Mouse (Mus musculus) frontal cortex, adult 2 months (tissue): Measurements from ENCODE around the gene Npnt. TPM values are rescaled to one million over a fixed set of nuclear protein-coding genes. Genes with fewer than 3 reads are reported as not detected.
A peak's percentile ranks its signal among the peaks of the same experiment; 100 is the strongest.

ENCODE experiments used
- DNase-seq, 2 experiments: peaks; one replicate each; pipeline ENCODE4 v3.0.0; 2022; ENCODE audit warnings: low spot score in 1 of 2; ENCODE audit errors: extremely low spot score in 1 of 2
- polyA plus RNA-seq: library from polyadenylated mRNA; depleted of rRNA; stranded (reverse); fragments of >200 nt; gene quantifications from 2 replicates; pipeline ENCODE4 v1.2.3, GENCODE M21; 2012

The Npnt gene
- polyA plus RNA-seq, 1 experiment = 11.7 TPM

- DNase-seq = no peak
These were observed 9.7 kb downstream of the Npnt start for GRCm38 (mm10) chr3:132940181-132940990.

DNA sequence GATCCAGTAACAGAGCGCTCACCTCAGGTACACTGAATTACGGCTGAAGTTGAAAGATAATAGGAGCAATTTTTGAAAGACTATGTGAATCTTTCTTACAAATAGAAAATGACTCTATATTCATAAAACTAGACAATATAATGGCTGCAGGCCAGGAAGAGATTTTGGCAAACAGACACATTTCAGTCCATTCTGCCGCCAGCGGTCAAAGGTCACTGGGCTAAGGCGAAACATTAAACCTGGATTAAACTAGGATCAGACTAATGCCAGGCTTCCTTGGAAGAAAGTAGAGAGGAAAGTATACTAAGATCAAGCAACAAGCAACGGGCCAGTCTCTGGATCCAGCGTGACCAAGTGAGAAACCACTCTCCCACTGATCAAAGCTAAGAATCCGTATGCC lies 11.1 kb downstream of the Npnt start:
- no peak for DNase-seq

- no peak for DNase-seq
These were observed 15.4 kb downstream of the Npnt start for GRCm38 (mm10) chr3:132934649-132935048.

- no peak for DNase-seq
These were observed 18.6 kb downstream of the Npnt start for GRCm38 (mm10) chr3:132931526-132931925.

GRCm38 (mm10) chr3:132929866-132930265 lies 20.2 kb downstream of the Npnt start:
- DNase-seq = no peak

- DNase-seq = no peak
These were observed 21.9 kb downstream of the Npnt start for GRCm38 (mm10) chr3:132928186-132928585.

DNA sequence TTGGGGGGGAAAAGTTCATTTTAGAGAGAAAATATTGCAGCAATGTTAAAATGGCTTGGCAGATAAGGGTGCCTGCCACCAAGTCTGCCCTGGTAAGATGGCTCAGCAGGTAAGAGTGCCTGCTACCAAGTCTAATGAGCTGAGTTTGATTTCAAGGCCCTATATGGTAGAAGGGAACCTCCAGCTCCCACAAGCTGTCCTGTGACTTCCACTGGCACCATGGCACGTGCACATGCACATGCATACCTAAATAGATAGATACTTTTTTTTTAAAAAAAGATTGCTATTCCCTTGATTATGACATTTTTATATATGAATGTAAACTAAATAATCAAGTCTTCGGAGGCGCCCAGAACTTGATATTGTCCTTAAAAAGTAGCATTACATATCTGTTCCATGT lies 30.3 kb downstream of the Npnt start:
- no peak for DNase-seq

DNA sequence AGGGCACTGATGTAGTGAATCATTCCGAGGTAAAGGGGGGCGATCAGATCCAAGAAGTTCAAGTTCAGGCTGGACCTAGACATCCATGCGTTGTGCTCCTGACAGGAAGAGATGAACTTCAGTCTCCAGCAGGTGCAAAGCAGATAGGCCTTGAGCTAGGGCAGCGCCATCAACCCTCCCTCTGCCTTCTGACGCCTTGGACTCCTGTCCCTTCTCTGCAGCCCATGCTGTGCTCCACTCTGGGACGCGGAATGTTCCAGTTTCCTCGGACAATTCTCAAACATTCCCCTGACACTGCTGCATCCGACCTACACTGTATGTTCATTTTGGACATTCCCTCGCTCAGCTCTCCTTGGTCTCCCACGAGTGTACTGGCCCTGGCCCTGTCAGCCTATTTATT lies 30.9 kb downstream of the Npnt start:
- no peak for DNase-seq

GRCm38 (mm10) chr3:132917356-132918090 lies 32.6 kb downstream of the Npnt start:
- DNase-seq = no peak

DNA sequence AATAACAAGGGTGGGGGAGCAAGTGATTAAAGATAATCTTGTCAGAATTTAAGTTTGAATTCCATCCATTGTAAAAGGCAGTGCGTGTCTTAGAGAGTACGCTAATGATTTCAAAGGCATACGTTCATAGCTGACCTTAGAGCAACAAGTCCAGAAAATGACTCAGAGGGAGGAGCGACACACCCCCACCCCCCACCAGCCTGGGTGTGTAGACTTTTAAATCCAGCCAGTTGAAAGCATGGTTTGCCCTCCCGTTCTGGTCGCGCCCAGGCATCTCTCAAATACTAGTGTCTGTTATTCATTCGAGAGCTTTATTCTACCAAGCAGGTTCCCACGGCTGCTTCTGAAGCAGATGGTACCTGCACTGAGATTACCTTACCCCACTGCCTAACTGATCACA lies 34.4 kb downstream of the Npnt start:
- no peak for DNase-seq

- no peak for DNase-seq
These were observed 37.7 kb downstream of the Npnt start for GRCm38 (mm10) chr3:132912420-132912819.

DNA sequence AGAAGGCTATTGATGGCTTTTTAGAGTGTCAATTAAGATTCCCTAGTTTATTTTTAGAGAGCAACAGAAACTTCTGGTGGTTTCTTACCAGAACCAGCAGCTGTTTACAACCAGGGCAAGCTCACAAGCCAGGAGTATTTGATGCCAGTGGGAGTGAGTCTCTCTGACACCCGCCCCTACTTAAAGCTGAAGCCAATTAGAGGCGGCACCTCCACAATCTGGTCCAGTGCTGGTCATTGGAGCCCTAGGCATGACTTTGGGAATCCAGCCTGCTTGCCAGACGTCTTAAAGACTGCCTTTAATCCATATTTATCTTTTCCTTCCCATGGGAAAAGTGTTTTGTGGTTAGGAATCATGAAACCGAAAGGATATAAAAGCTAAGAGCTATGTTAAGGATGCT lies 38.4 kb downstream of the Npnt start:
- no peak for DNase-seq

GRCm38 (mm10) chr3:132910727-132911126 lies 39.4 kb downstream of the Npnt start:
- no peak for DNase-seq

- DNase-seq = no peak
These were observed 40.4 kb downstream of the Npnt start for GRCm38 (mm10) chr3:132909736-132910135.

DNA sequence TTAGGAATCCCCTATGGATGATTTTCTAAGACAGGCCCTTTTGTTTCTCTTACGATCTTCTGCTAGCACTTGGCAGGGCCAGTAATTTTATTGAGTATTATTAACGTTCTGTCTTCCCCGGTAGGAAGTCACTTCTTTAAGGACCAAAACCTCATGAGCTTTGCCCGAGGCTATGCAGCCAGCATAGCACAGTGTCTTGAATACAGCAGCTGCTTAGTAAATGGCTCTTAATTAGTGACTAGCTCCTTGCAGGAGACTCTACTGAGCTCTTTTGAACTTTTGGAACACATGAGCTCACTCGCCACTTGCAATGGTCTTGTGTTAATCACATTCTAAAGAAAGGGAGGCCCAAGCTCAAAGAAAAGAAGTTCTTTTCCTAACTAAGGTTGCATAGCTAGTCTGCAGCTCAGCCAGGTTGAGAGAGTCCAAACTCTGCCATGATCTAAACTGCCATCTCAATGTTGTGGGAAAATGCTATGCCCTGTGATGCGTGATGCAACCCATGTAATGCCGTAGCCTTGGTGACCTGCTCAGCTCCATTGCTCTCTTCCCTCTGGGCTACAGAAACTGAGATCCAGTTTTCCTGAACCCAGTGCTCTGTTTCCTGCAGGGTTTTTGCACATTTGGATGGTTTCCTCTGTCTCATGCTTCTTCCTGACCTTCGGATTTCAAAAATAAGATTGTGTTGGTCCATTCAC lies 42.4 kb downstream of the Npnt start:
- DNase-seq = no peak

GRCm38 (mm10) chr3:132905224-132905930 lies 44.7 kb downstream of the Npnt start:
- peak in 1 of 2 experiments; percentile 60 for DNase-seq

DNA sequence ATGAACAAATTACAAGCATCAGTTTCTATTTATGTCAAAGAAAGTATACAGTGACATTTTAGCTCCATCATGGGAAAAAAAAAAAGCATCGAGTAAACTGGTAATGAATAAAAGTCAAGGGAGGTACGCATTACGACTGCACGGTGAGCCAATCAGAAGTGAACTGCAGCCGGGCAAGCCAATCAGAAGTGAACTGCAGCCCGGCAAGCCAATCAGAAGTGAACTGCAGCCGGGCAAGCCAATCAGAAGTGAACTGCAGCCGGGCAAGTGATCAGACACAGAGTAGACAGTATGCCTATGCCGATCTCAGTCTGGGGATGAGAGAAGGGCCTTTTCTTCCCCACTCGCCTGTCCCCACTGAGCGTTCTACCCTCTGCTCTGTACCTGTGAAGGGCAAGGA lies 46.7 kb downstream of the Npnt start:
- DNase-seq = no peak

GRCm38 (mm10) chr3:132902921-132903320 lies 47.2 kb downstream of the Npnt start:
- no peak for DNase-seq

GRCm38 (mm10) chr3:132902206-132902605 lies 47.9 kb downstream of the Npnt start:
- DNase-seq = no peak

- no peak for DNase-seq
These were observed 52.2 kb downstream of the Npnt start for GRCm38 (mm10) chr3:132897891-132898290.

GRCm38 (mm10) chr3:132897390-132897789 lies 52.7 kb downstream of the Npnt start:
- no peak for DNase-seq
